Mouse (Mus musculus) hindbrain, postnatal 0 days (tissue): Measurements from ENCODE around the gene Zfp689. TPM values are rescaled to one million over a fixed set of nuclear protein-coding genes. Genes with fewer than 3 reads are reported as not detected.

Source experiments
- ATAC-seq: fragments of 200-750 bp; cut with Nextera tagmentation; 2 replicates; pipeline ENCODE4 v1.8.0; 2017; ENCODE audit warnings: mild to moderate bottlenecking, moderate TSS enrichment, moderate library complexity
- DNase-seq: peaks from one replicate; pipeline ENCODE4 v3.0.0-alpha.2; 2015; ENCODE audit warnings: low spot score
- H3K27ac ChIP-seq: fragments of 300-500 bp; sonication (generic); 2 replicates; pipeline ENCODE4 v1.5.1; 2014; ENCODE audit warnings: mild to moderate bottlenecking
- H3K27me3 ChIP-seq: fragments of 300-500 bp; sonication (generic); 2 replicates; pipeline ENCODE4 v1.6.1; 2014; ENCODE audit warnings: low read length, mixed read lengths; ENCODE audit not compliant: insufficient read depth
- H3K36me3 ChIP-seq: fragments of 300-500 bp; sonication (generic); 2 replicates; pipeline ENCODE4 v1.6.1; 2014; ENCODE audit warnings: low read length, mixed read lengths; ENCODE audit not compliant: insufficient read depth
- H3K4me1 ChIP-seq: fragments of 300-500 bp; sonication (generic); 2 replicates; pipeline ENCODE4 v1.6.1; 2014; ENCODE audit warnings: antibody characterized with exemption, low read length, mixed read lengths; ENCODE audit not compliant: insufficient read depth
- H3K4me2 ChIP-seq: fragments of 300-500 bp; sonication (generic); 2 replicates; pipeline ENCODE4 v1.6.1; 2014; ENCODE audit warnings: low read depth, mild to moderate bottlenecking, low read length, moderate library complexity, mixed read lengths
- H3K4me3 ChIP-seq: fragments of 300-500 bp; sonication (generic); 2 replicates; pipeline ENCODE4 v1.5.1; 2014; ENCODE audit warnings: low read length
- H3K9ac ChIP-seq: fragments of 300-500 bp; sonication (generic); replicated peaks from 2 replicates; pipeline ENCODE4 v1.6.1; 2014; ENCODE audit warnings: mild to moderate bottlenecking, low read length, moderate library complexity, mixed read lengths
- H3K9me3 ChIP-seq: fragments of 300-500 bp; sonication (generic); 2 replicates; pipeline ENCODE4 v1.6.1; 2016; ENCODE audit warnings: low read length, mixed read lengths
- CTCF ChIP-seq: IDR thresholded peaks from 2 replicates; pipeline ENCODE4 v1.5.1; 2016; ENCODE audit warnings: antibody characterized with exemption, control low read depth, low read depth
- WGBS: fragments of 180-500 bp; shearing (Covaris S2); extraction: QIAGEN DNeasy Blood & Tissue Kit; methylation state at CpG from one replicate; pipeline ENCODE4 v1.1.7; 2014; 5-methylcytosine and 5-hydroxymethylcytosine counted together
- polyA plus RNA-seq: library from polyadenylated mRNA; unstranded; fragments of >200 nt; fragmentation: Nextera tagmentation; extraction: Ambion mirVana; gene quantifications from 2 replicates; pipeline ENCODE4 v1.2.1, GENCODE M21; 2015
- total RNA-seq: library from RNA; depleted of rRNA; stranded (reverse); fragments of >200 nt; gene quantifications from 2 replicates; pipeline ENCODE4 v1.2.3, GENCODE M21; 2014

Zfp689 gene
- total and polyA plus RNA-seq, 2 experiments from 2014 or later = 7.7 to 8.6 TPM

- Histone ChIP-seq H3K27me3 (no peaks in the 10 kb centered on the region), H3K4me1 (peaks cover 13% of the 10 kb centered on the region), H3K9me3 (no peaks in the 10 kb centered on the region), H3K4me3 (no peak overlapping the region), H3K4me2 (no peak overlapping the region), H3K36me3 (no peaks in the 10 kb centered on the region; the same call in 1 of the 2 replicates), H3K9ac (no peak overlapping the region), H3K27ac (no peak overlapping the region)
- no peak for ATAC-seq
- DNase-seq = no peak
- TF ChIP-seq CTCF = no peak
- WGBS = 97% methylated on average over 7 of the region's 7 CpGs
These were observed 5.9 kb upstream of the Zfp689 start for GRCm38 (mm10) chr7:127454905-127455304.

GRCm38 (mm10) chr7:127453056-127453455 lies 4.1 kb upstream of the Zfp689 start:
- H3K9me3 ChIP-seq = no peaks in the 10 kb centered on the region
- H3K4me3 ChIP-seq = no peak overlapping the region
- no peak overlapping the region for H3K4me2 ChIP-seq
- peaks cover 19% of the 10 kb centered on the region for H3K4me1 ChIP-seq
- no peaks in the 10 kb centered on the region; the same call in 1 of the 2 replicates for H3K36me3 ChIP-seq
- no peaks in the 10 kb centered on the region for H3K27me3 ChIP-seq
- WGBS = 97% methylated on average over 2 of the region's 2 CpGs
- DNase-seq (no peak), ATAC-seq (no peak)
- no peak for TF ChIP-seq CTCF
- H3K9ac ChIP-seq = no peak overlapping the region
- H3K27ac ChIP-seq = no peak overlapping the region

- peak overlapping the region; percentile 83 for H3K9ac ChIP-seq
- H3K27me3 ChIP-seq = no peaks in the 10 kb centered on the region
- peak overlapping the region; percentile 77 for H3K4me3 ChIP-seq
- WGBS = 80% methylated on average over 7 of the region's 7 CpGs
- peak overlapping the region; percentile 92 for H3K4me2 ChIP-seq
- peaks cover 4% of the 10 kb centered on the region for H3K36me3 ChIP-seq
- ATAC-seq (no peak), DNase-seq (no peak)
- no peak overlapping the region for H3K27ac ChIP-seq
- H3K4me1 ChIP-seq = peaks cover 19% of the 10 kb centered on the region
- no peak for TF ChIP-seq CTCF
- no peaks in the 10 kb centered on the region for H3K9me3 ChIP-seq
These were observed 1.0 kb upstream of the Zfp689 start for GRCm38 (mm10) chr7:127449966-127450365.

GRCm38 (mm10) chr7:127443976-127444375 lies 5.0 kb downstream of the Zfp689 start:
- Histone ChIP-seq H3K9me3 (no peaks in the 10 kb centered on the region), H3K36me3 (peaks cover 22% of the 10 kb centered on the region; the same call in 1 of the 2 replicates), H3K27ac (no peak overlapping the region), H3K4me3 (no peak overlapping the region), H3K4me1 (no peaks in the 10 kb centered on the region), H3K9ac (no peak overlapping the region), H3K27me3 (no peaks in the 10 kb centered on the region), H3K4me2 (no peak overlapping the region)
- DNase-seq (no peak), ATAC-seq (no peak)
- TF ChIP-seq CTCF = no peak
- WGBS = 90% methylated on average over 20 of the region's 20 CpGs

- no peak overlapping the region for H3K4me3 ChIP-seq
- TF ChIP-seq CTCF = peak; percentile 47
- H3K27me3 ChIP-seq = no peaks in the 10 kb centered on the region
- H3K9me3 ChIP-seq = no peaks in the 10 kb centered on the region
- peaks cover 3% of the 10 kb centered on the region; the same call in 1 of the 2 replicates for H3K36me3 ChIP-seq
- H3K4me1 ChIP-seq = no peaks in the 10 kb centered on the region
- 92% methylated on average over 3 of the region's 3 CpGs for WGBS
- no peak overlapping the region for H3K27ac ChIP-seq
- no peak overlapping the region for H3K9ac ChIP-seq
- DNase-seq = no peak
- no peak overlapping the region for H3K4me2 ChIP-seq
- ATAC-seq = no peak
These were observed 11.2 kb downstream of the Zfp689 start for GRCm38 (mm10) chr7:127437724-127438123.

GRCm38 (mm10) chr7:127435206-127435605 lies 13.8 kb downstream of the Zfp689 start:
- Histone ChIP-seq H3K36me3 (no peaks in the 10 kb centered on the region), H3K4me2 (no peak overlapping the region), H3K4me1 (no peaks in the 10 kb centered on the region), H3K9ac (no peak overlapping the region), H3K27me3 (no peaks in the 10 kb centered on the region), H3K4me3 (no peak overlapping the region), H3K27ac (no peak overlapping the region), H3K9me3 (no peaks in the 10 kb centered on the region)
- TF ChIP-seq CTCF = no peak
- 89% methylated on average over 4 of the region's 4 CpGs for WGBS
- DNase-seq (no peak), ATAC-seq (no peak)

GRCm38 (mm10) chr7:127426354-127426753 lies 22.6 kb downstream of the Zfp689 start:
- TF ChIP-seq CTCF = no peak
- Histone ChIP-seq H3K4me2 (no peak overlapping the region), H3K9me3 (no peaks in the 10 kb centered on the region), H3K27me3 (no peaks in the 10 kb centered on the region), H3K27ac (no peak overlapping the region), H3K4me3 (no peak overlapping the region), H3K36me3 (no peaks in the 10 kb centered on the region), H3K4me1 (no peaks in the 10 kb centered on the region; the same call in 1 of the 2 replicates), H3K9ac (no peak overlapping the region)
- WGBS = 74% methylated on average over 3 of the region's 3 CpGs
- ATAC-seq (no peak), DNase-seq (no peak)
